Mouse (Mus musculus): ENCODE results near the gene Gm10134.

Gm10134 gene

DNA sequence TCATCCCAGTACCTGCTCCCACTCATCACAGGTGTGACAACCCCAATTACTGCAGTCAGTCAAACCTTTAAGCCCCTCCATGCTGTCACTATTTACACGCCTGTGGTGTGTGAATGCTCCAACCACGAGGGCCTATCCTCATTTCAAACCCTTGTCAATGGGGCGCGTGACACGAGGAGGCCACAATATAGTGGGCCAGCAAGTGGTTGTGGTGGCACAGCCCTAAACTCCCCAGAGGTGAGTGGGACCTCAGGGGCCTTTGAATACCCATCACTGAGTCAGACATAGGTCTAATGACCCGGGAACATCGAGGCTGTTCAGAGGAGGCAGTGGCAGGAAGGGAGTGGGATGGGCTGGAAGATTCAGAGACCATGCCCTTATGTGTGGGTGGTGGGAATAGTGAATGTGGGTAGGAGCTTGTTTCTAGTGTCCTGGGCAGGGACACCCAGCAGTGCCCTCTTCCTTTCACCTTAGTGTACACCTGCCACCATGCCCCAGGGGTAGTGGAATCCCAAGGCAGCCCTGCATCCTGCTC lies 28.1 kb downstream of the Gm10134 start:
- DNase-seq: no peak

DNA sequence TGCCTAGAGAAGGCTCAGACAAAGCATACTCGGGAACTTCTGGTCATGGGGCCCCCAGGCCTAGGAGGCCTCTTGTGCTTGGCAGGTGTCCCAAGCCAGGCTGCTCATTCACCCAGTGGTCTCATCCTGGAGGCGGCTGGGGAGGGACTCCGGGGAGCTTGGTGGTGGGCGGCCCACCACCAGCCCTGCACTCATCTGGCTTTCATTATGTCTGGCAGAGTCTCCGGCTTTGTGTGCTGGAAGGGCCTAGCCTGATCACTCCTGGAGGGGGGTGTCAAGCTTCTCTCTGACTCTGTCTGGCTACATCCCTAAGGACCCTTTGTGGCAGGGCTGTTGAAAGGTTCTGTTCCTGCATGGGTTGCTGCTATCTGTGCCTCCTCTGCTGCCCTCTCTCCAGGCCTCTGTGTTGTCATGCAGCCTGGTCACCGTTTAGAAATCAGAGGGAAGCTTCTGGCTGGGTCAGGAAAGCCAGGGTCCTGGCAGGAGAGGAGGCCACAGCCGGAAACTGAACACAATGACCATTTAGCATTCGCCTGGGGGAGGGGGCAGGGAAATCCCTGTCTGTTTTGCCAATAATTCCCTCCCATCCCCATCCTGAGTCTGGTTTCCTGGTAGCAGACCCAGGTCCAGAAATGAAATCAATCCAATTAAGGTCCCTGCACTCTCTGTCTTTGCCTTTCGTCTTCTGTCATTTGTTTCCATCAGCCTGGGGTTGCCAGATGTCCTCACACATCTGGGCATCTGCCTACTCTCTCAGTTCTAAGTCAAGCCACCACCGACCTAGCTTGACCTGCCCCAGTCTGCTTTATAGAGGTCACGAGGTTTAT lies 28.8 kb downstream of the Gm10134 start:
- peak; percentile 60 for DNase-seq

DNA sequence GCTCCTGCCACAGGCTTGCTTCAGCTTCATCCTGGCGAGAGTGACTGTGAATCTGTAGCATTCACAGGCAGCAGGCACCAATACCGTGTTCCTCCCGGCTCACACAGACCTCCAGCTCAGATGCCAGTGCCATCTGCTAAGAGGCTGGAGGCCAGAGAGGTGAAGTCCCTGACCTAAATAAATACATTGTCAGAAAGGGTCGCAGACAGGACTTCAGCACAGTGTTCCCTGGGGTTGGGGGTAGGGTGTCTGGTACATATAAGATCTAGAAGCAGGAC lies 29.3 kb downstream of the Gm10134 start:
- peak; percentile 71 to 81 for DNase-seq

DNA sequence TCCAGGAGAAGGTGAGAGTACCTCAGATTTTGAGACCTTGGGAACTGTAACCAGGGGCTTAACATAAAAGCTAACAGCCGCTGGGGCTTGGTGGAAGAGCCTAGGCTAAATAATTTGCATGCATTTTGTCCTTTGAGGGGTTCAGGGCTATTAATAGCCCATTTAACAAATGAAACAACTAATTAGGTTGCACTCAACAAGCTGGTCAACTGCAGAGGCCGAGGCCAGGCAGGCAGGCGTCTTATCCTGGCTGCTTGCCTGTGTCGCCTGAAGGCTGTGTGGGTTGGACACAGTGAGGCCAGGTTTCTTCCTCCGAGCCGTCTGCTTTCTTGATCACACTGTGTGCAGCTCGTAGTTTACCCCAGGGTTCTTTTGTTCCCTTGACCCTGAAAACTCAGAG lies 29.8 kb downstream of the Gm10134 start:
- peak; percentile 87 for DNase-seq

DNA sequence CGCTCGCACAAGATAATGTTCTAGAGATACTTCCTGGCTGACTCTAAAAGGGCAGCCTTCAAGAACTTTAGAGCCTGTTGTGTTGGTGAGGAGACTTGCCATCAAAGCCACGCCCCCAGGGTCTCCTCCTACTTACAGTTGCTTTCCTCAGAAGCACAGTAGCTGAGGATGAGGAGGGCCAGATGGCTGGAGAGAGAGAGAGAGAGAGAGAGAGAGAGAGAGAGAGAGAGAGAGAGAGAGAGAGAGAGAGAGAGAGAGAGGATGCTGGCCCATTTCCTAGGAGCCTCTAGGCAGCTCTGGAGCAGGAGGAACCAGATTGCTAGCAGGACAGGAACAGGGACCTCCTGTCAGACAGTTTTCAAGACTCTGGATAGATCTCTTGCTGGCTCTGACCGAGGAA lies 30.3 kb downstream of the Gm10134 start:
- DNase-seq: peak; percentile 57 to 65

DNA sequence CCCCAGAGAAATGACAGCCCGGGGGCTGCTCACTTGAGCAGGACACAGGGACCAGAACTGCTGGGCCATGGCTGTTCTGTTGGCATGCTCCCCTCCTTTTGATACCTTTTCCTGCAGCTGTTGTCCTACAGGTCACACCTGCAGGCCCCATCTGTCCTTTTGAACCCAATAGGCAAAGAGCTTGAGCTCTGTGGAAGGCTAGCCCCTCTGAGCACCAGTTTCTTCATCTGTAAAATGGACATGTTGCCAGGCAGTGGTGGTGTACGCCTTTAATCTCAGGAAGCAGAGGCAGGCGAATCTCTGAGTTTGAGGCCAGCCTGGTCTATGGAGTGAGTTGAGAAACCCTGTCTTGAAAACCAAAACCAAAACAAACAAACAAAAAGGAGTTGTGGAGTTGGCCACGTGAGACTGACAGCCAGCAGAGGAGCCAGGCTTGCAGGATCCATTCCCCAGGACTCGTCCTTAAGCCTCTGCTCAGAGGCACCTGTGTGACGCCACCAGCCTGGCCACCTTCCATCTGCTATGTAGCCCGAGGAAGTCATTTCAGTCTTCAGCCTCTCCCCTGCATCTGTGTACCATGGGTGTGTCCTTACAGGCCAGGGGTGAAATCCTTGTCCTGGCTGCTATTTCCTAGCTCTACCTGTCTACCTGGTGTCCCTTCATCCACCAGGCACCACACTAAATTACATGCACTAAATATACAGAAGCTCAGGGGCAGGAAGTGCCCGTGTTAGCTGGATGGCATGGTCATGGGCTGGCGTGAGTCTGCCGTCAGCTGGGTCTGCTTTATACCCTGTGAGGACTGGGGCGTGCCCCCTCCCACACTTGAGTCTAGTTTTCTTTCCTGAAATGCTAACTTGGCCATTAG lies 31.1 kb downstream of the Gm10134 start:
- no peak for DNase-seq

DNA sequence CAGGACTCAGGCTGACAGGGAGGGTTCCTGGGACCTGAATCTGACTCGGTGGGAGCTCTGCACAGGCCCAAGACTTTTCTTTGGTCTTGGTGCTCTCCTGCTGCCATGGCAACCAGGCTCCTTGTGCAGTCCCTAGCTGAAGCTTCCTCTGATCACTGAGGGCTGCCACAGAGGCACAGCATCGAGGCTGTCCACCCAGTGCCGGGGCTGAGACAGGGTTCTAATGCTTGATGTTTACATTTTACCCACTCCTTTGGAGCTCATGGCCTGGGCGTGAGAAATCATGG lies 31.7 kb downstream of the Gm10134 start:
- no peak for DNase-seq

DNA sequence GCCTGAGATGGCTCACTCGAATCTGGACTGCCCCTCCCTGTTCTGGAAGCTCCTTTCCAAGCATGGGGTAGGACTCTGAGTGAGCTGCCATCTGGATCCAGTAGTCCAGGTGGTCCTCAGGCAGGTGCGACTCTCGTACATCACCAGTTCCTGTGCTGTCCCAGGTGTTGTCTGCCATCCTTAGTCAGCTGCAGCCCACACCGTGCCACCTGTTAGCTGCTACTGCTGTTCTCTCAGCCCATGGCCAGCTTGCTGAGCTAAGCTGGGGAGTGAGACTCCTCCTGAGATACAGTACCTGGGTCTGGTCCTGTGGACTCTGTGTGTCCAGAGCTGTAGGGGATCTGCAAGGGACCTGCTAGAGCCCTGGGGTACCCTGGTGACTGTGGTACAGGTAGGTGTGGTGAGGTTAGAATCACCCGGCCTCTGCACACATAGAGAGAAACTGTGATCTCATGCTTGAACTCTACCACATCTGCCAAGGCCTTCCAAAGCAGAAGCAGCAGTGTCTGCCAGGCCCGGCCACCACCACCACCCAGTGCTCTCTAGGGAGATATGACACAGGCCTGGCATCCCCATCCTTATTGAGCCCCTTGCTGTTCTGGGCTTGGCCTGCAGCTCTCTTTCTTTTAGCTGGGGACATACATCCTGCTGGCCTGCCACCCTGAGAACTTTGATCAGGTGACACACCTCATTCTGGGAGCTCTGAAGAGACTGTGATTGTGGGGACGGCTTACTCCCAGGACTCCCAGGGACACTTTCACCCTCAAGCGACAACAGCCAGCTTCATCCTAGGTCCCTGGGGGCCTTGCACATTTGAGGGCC lies 32.3 kb downstream of the Gm10134 start:
- DNase-seq: no peak

DNA sequence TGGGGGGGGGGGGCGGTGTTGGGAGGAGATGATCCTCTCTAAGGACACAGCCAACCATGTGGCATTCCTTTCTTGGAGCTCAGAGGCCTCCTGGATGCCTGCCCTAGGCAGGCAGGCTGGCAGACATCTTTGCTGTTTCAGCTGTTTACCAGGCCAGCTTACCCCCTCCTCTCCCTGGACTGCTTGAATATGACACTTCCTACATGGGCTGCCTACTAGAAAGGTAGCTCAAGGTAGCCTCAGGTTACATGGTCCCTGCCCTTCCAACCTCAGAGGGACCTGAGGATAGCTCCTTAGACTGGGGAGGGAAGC lies 32.9 kb downstream of the Gm10134 start:
- DNase-seq: peak; percentile 65 to 70

DNA sequence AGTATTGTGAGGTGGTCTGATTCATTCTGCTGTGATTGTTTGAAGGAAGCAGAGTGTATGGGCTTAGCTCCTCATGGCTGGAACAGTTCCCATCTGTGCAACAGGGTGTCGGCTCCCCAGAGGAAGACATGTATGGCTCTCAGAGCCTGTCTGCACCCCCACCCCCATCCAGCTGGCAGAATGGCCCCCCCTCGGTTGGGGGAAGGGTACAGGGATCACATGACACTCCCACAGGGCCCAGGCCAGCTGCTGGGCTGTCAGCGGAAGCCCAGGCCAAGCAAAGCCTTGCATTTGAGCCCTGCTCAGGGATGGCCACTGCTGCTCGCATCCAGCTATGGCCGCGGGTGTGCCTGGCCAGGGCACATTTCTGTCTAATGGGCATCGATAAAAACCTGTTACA lies 33.3 kb downstream of the Gm10134 start:
- peak; percentile 66 to 76 for DNase-seq

DNA sequence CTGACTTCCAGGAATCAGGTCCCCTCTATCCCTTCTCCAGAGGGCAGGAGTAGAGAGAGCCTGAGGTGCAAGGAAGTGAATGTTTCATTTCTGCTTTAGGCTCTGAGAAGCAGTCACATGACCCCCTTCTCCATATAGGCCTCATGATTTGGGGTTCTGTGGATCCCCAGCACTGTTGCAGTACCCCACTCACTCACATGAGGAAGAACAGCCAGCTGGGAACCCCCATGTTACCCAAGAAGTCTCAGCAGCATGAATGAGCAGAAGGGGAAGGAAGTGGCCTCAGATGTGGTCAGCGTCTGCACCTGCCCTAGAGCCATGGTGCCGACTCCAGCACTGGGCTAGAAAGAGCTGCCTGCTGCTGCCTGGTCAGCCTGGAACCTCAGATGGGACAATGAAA lies 34.1 kb downstream of the Gm10134 start:
- no peak for DNase-seq

DNA sequence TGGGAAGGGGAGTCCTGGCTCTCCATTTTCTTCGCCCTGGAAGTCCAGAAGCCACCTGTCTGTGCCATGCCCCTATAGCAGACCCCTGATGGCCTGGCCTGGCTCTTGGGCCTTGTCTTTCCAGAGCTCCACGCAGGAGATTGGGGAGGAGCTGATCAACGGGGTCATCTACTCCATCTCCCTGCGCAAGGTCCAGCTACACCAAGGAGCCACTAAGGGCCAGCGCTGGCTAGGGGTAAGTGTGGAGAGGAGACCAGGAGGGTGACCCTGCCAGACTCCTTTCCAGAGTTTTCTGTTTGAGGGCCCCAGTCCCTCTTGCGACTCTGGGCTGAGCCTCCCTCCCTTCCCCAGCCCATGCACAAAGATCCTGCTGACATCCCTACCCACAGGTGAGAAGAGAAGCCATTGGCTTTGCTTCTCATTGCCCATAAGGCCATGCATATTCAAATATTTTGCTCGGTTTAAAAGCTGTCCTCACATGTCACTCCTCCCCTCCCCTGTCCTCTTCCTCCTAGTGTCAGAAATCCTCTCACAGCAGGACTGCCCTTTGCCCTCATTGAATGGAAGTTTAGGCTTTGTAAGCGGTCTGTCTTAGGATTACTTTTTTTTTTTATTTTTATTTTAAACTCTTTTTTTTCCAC lies 34.8 kb downstream of the Gm10134 start:
- DNase-seq: no peak

DNA sequence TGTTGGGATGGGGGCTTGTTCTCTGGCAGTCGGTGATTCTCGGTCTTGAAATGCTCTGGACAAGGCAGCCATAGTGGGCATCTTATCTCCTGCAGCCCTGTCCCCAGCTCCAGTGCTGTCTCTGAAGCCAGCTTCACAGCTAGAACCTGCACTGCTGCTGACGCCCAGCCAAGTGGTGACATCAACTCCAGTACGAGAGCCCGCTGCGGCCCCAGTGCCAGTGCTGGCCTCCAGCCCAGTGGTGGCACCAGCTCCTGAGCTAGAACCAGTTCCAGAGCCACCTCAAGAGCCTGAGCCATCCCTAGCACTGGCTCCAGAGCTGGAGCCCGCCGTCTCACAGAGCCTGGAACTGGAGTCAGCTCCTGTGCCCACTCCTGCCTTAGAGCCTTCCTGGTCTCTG lies 38.0 kb downstream of the Gm10134 start:
- peak; percentile 97 to 98 for DNase-seq

DNA sequence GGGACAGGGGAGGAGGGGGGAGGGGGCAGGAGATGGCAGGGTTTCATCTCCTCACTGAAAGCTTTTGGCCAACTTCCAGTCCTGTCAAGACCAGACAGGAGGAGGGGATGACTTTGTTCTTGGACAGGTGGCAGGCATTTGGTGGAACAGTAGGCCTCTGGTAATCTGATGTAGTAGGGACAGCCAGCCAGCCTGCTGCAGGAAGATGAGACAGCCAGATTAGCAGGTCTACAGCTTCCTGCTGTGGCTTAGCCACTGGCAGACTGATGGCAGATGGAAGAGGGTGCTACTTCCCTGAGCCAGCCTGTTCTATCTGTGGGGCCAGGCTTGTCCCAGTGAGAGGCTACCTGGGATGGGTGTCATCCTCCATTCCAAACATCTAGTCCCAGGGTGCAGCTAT lies 40.1 kb downstream of the Gm10134 start:
- DNase-seq: peak; percentile 83 to 84

DNA sequence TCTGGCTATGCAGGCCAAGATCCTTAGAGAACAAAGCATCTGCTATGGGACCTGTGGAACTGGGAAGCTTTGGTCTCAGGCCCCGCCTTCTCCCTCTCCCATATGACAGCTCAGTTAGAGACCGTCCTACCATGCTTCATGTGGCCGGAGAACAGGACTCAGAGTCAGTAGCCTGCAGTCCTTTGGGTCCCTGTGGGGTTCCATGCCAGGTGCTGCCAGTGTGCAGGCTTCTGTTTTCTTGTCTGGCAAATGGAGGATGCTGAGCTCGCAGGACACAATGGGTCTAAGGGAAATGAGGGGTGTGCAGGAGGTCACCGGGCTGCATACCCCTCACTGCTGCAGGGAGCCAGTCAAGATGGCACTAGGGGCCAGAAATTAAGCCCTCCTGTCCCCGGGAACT lies 40.7 kb downstream of the Gm10134 start:
- DNase-seq: peak in 1 of 2 experiments; percentile 51

DNA sequence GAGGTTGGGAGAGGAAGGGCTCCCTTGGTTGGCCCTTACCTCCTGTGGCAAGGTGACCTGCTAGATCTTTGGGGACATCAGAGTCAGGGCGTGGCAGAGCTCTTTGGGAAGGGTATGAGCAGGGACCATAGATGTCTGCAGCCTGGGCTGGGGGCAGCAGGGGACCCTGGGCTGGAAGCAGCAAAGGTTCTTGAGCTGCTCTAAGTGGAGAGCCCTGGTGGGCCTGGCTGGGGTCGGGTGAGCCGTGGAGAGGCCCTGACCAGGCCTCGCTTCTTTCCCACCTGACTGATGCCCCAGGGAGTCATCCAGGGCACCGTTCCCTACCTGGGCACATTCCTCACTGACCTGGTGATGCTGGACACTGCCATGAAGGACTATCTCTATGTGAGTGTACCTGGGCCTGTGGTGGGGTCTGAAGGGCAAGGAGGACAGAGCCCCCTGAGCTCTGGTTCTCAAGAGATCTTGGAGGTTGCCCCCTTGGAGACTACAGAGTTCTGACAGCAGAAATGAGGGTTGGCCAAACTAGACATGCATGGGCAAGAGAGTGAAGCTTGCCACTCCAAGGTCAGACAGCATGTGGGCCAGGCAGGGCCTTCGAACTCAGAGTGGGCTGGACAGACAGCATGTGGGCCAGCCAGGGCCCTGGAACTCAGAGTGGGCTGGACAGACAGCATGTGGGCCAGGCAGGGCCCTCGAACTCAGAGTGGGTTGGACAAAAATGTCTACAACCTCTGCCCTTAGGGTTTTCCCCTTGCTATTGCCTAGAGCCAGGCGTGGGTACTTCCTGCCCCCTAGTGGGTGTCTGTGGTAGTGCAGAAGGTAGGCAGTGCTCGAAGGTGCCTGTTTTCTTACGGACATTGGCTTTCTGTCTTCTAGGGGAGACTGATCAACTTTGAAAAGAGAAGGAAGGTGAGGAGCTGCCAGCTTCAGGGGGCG lies 41.6 kb downstream of the Gm10134 start:
- peak; percentile 93 to 94 for DNase-seq

DNA sequence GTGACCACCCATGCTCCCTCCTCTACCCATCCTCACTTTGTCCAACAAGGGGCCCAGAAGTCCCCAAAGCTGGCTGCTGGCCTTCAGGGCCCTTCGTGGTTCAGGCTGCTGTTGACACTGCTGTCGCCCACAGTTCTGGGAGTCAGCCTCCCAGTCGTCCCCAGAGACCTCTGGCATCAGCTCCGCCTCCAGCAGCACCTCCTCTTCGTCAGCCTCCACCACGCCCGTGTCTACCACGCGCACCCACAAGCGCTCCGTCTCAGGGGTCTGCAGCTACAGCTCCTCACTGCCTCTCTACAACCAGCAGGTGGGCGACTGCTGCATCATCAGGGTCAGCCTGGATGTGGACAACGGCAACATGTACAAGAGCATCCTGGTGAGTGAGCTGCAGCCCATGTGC lies 43.3 kb downstream of the Gm10134 start:
- peak in 1 of 2 experiments; percentile 23 for DNase-seq

DNA sequence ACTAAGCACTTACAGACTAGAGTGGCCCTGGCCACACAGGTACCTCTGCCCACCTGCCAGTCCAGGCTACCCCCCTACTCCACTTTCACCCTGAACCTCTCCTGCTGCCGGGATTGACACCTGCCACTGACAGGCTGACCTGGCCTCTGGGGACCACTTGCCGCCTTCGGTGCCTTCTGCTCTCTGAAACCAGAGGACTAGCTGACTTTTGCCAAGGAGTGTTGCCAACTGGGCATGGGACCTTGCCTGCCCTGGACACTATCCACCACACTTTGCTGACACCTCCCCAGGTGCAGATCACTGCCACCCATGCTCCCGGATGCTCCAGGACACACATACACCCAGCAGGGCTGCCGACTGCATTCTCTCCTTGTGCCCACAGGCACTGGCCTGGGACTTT lies 46.4 kb downstream of the Gm10134 start:
- peak; percentile 42 to 54 for DNase-seq

Measured in cerebellum, postnatal 14 days (tissue).